In genomic region chr15:81729241-81729791, GRCm38 (mm10) we compare ENCODE assay signal across 8 mouse cellular contexts. TPM values are rescaled to one million over a fixed set of nuclear protein-coding genes. Genes with fewer than 3 reads are reported as not detected.
DNase-seq lines count a peak whose midpoint lies in the region; ATAC-seq and TF ChIP-seq lines count a peak whose summit lies in the region.

No protein-coding gene starts in this region.

- H3K4me2 ChIP-seq in heart, embryonic 15.5 days: peak overlapping the region; percentile 95
- H3K4me2 ChIP-seq in liver, postnatal 0 days (ENCODE audit: low read depth, low read length): peak overlapping the region; percentile 72
- H3K4me2 ChIP-seq in neural tube, embryonic 14.5 days (ENCODE audit: low read depth, low read length): peak overlapping the region; percentile 56

- H3K36me3 ChIP-seq in heart, embryonic 15.5 days: peaks cover 4% of the 10 kb centered on the region; the same call in 1 of the 2 replicates
- peaks cover 17% of the 10 kb centered on the region for H3K36me3 ChIP-seq in liver, postnatal 0 days (replicated peaks; ENCODE audit: insufficient read depth, low read length)
- H3K36me3 ChIP-seq in neural tube, embryonic 14.5 days (ENCODE audit: control insufficient read depth, insufficient read depth, low read length): no peaks in the 10 kb centered on the region

- in situ Hi-C loops in Patski (cut with MboI; ENCODE audit: low pct_unique_long_range_greater_than_20kb): no loop called here

- TF ChIP-seq EP300 in liver, postnatal 0 days (IDR thresholded peaks at IDR 0.05; ENCODE audit: low read depth): no peak

- no peaks in the 10 kb centered on the region for H3K9me3 ChIP-seq in heart, embryonic 15.5 days (replicated peaks)
- no peaks in the 10 kb centered on the region for H3K9me3 ChIP-seq in liver, postnatal 0 days (ENCODE audit: low read length)
- H3K9me3 ChIP-seq in neural tube, embryonic 14.5 days (ENCODE audit: control insufficient read depth, low read length): no peaks in the 10 kb centered on the region

- H3K27ac ChIP-seq in cortical plate, adult 2 months (ENCODE audit: insufficient read depth, low read length): 0 out of 2 replicates have a peak overlapping the region, but pooled peaks have one; percentile 31
- H3K27ac ChIP-seq in heart, embryonic 15.5 days: peak overlapping the region; percentile 71
- H3K27ac ChIP-seq in liver, postnatal 0 days (ENCODE audit: low read depth): peak overlapping the region; percentile 90
- peak overlapping the region; percentile 35 for H3K27ac ChIP-seq in neural tube, embryonic 14.5 days (ENCODE audit: low read depth, low read length)

- no peak for TF ChIP-seq CTCF in Patski (IDR thresholded peaks at IDR 0.05)
- no peak for TF ChIP-seq CTCF in cortical plate, adult 2 months (IDR thresholded peaks at IDR 0.05; ENCODE audit: extremely low read depth, insufficient read depth, low read length)
- TF ChIP-seq CTCF in liver, postnatal 0 days (IDR thresholded peaks at IDR 0.05; ENCODE audit: low read depth): 0 out of 2 replicates have a peak, but pooled peaks have one; percentile 6

- peak overlapping the region; percentile 86 for H3K9ac ChIP-seq in heart, embryonic 15.5 days
- H3K9ac ChIP-seq in liver, postnatal 0 days (replicated peaks): peak overlapping the region; percentile 77
- peak overlapping the region; percentile 79 for H3K9ac ChIP-seq in neural tube, embryonic 14.5 days (replicated peaks; ENCODE audit: low read depth, low read length)

- H3K4me3 ChIP-seq in cortical plate, adult 2 months (ENCODE audit: insufficient read depth, low read length): peak overlapping the region; percentile 76
- peak overlapping the region; percentile 96 for H3K4me3 ChIP-seq in heart, embryonic 15.5 days
- H3K4me3 ChIP-seq in liver, postnatal 0 days (ENCODE audit: low read depth, low read length): peak overlapping the region; percentile 75
- peak overlapping the region; percentile 75 for H3K4me3 ChIP-seq in neural tube, embryonic 14.5 days (ENCODE audit: low read depth, low read length)

- under 1% methylated on average over 49 of the region's 49 CpGs for WGBS in heart, embryonic 15.5 days
- WGBS in liver, postnatal 0 days (ENCODE audit: insufficient replicate concordance): 2% methylated on average over 46 of the region's 49 CpGs
- 0% methylated on average over 49 of the region's 49 CpGs for WGBS in neural tube, embryonic 14.5 days

- no peak for TF ChIP-seq POLR2A in cortical plate, adult 2 months (IDR thresholded peaks at IDR 0.05; ENCODE audit: extremely low read depth, insufficient read depth, low read length)

- no peaks in the 10 kb centered on the region; the same call in 1 of the 2 replicates for H3K4me1 ChIP-seq in cortical plate, adult 2 months (ENCODE audit: control insufficient read depth, insufficient read depth, low read length)
- peaks cover 18% of the 10 kb centered on the region for H3K4me1 ChIP-seq in heart, embryonic 15.5 days (replicated peaks)
- H3K4me1 ChIP-seq in liver, postnatal 0 days (ENCODE audit: insufficient read depth): peaks cover 14% of the 10 kb centered on the region
- H3K4me1 ChIP-seq in neural tube, embryonic 14.5 days (ENCODE audit: control insufficient read depth, insufficient read depth, low read length): peaks cover 7% of the 10 kb centered on the region

- peak; percentile 38 for ATAC-seq in Patski
- ATAC-seq in heart, embryonic 15.5 days (replicated peaks; ENCODE audit: insufficient number of reproducible peaks, insufficient read depth, low FRiP score, low read depth): peak; percentile 25
- ATAC-seq in liver, postnatal 0 days: peak; percentile 72
- ATAC-seq in neural tube, embryonic 14.5 days (ENCODE audit: low read depth): 0 out of 2 replicates have a peak, but pooled peaks have one; percentile 5

- DNase-seq in A20 (ENCODE audit: low read depth, low spot score) (peak; percentile 47), Patski (ENCODE audit: low read depth, low spot score) (no peak)
- DNase-seq in kidney, postnatal 14 days: peak; percentile 46
- peak; percentile 85 for DNase-seq in liver, postnatal 0 days
- no peak for DNase-seq in thymus, postnatal 10 days (ENCODE audit: low spot score in 2 of 2)

- POLR2A ChIA-PET in Patski (lab: Charles Lee): interaction anchor here (1.6 kb wide), 1 partner anchor 8 kb away, joined by 3 read pairs; no protein-coding TSS in a partner anchor

- H3K27me3 ChIP-seq in Patski: no peaks in the 10 kb centered on the region
- H3K27me3 ChIP-seq in heart, embryonic 15.5 days: no peaks in the 10 kb centered on the region
- no peaks in the 10 kb centered on the region for H3K27me3 ChIP-seq in liver, postnatal 0 days (ENCODE audit: insufficient read depth, low read length)
- H3K27me3 ChIP-seq in neural tube, embryonic 14.5 days (ENCODE audit: control insufficient read depth, insufficient read depth, low read length): no peaks in the 10 kb centered on the region

- CTCF ChIA-PET in Patski (lab: Charles Lee): no interaction called here

RNA-seq across cellular contexts. Expression of gene Zc3h7b, which starts 15.5 kb away (rescaled TPM):
- 90.0 TPM for polyA plus RNA-seq in Patski (2021)
- polyA plus RNA-seq in cortical plate, adult 2 months (2012; rRNA removed): 89.7 and 93.8 TPM in 2 replicates
- 18.2 and 22.8 TPM in 2 replicates for polyA plus RNA-seq in heart, embryonic 15.5 days (2015; fragmentation: Nextera tagmentation; extraction: Ambion mirVana)
- polyA plus RNA-seq in liver, postnatal 0 days (2015; fragmentation: Nextera tagmentation; extraction: Ambion mirVana): 3.3 and 4.2 TPM in 2 replicates
- polyA plus RNA-seq in neural tube, embryonic 14.5 days (2014; fragmentation: Nextera tagmentation; extraction: Ambion mirVana): 49.6 and 72.6 TPM in 2 replicates

RNA-seq across cellular contexts. Expression of gene Rangap1, which starts 16.0 kb away (rescaled TPM):
- 120 TPM for polyA plus RNA-seq in Patski (2021)
- polyA plus RNA-seq in cortical plate, adult 2 months (2012; rRNA removed): 151 and 154 TPM in 2 replicates
- polyA plus RNA-seq in heart, embryonic 15.5 days (2015; fragmentation: Nextera tagmentation; extraction: Ambion mirVana): 66.4 and 81.4 TPM in 2 replicates
- 31.3 and 38.0 TPM in 2 replicates for polyA plus RNA-seq in liver, postnatal 0 days (2015; fragmentation: Nextera tagmentation; extraction: Ambion mirVana)
- 105 and 117 TPM in 2 replicates for polyA plus RNA-seq in neural tube, embryonic 14.5 days (2014; fragmentation: Nextera tagmentation; extraction: Ambion mirVana)

RNA-seq across cellular contexts. Expression of gene Chadl, which starts 32.2 kb away (rescaled TPM):
- polyA plus RNA-seq in Patski (2021): 9.1 TPM
- polyA plus RNA-seq in cortical plate, adult 2 months (2012; rRNA removed): 22.3 and 23.6 TPM in 2 replicates
- polyA plus RNA-seq in heart, embryonic 15.5 days (2015; fragmentation: Nextera tagmentation; extraction: Ambion mirVana): 1.4 and 2.3 TPM in 2 replicates
- polyA plus RNA-seq in liver, postnatal 0 days (2015; fragmentation: Nextera tagmentation; extraction: Ambion mirVana): 0.99 and 1.4 TPM in 2 replicates
- 19.9 and 32.3 TPM in 2 replicates for polyA plus RNA-seq in neural tube, embryonic 14.5 days (2014; fragmentation: Nextera tagmentation; extraction: Ambion mirVana)

Comparison
In these comparisons a context has a peak if more than half of its experiments do, and no peak if none do; other contexts are left out.
1. DNase-seq: peak in A20 (single experiment), kidney, postnatal 14 days (single experiment) and liver, postnatal 0 days (single experiment); none in Patski (single experiment) and thymus, postnatal 10 days (0 of 2).
2. ATAC-seq: peak in every context shown above with its lines; median percentile 72 in liver, postnatal 0 days; 38 in Patski; 25 in heart, embryonic 15.5 days; 5 in neural tube, embryonic 14.5 days.
3. H3K27ac ChIP-seq: peak in every context shown above with its lines; median percentile 90 in liver, postnatal 0 days; 71 in heart, embryonic 15.5 days; 35 in neural tube, embryonic 14.5 days; 31 in cortical plate, adult 2 months.
4. Peak in every context shown above with its lines, with median percentiles within 50 percentile points of each other: H3K4me3 ChIP-seq, H3K4me2 ChIP-seq and H3K9ac ChIP-seq.